Mouse (Mus musculus) subcutaneous adipose tissue, adult 2 months (tissue): Measurements from ENCODE around the gene Ugt1a6a. TPM values are rescaled to one million over a fixed set of nuclear protein-coding genes. Genes with fewer than 3 reads are reported as not detected.

ENCODE experiments used
- polyA plus RNA-seq: library from polyadenylated mRNA; depleted of rRNA; stranded (reverse); fragments of >200 nt; gene quantifications from 2 replicates; pipeline ENCODE4 v1.2.3, GENCODE M21; 2012; ENCODE audit warnings: low replicate concordance; rRNA removed

Ugt1a6a gene
- 44.0 and 172 TPM in 2 replicates for polyA plus RNA-seq

GRCm38 (mm10) chr1:88134457-88135011, at the start of gene Ugt1a6a:
Gene Ugt1a6a, plus strand, starts transcription at chr1:88134809.

DNA sequence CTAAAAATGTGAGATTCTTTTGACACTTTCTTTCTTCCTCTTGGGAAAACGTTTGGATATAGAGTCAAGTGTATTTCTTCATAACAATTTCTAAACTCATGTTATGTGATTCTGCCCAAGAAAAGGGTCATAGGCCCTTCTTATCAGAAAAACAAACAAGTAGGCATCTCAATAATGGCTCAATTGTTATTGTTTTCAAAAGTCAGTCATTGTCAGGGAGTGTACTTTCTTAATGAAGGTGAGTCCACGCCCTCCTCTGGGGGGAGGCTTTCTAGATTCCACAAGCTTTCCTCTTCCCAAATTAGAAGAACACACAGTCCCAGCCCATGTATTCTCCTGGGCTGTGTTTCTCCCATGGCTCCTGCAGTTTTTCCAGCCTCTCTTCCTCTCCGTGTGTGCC, 47.1 kb upstream of the Ugt1a6a start, which contains the start of gene Ugt1a8:
Gene Ugt1a8 (plus strand): TSS at position 301 of the 400 bp plus-strand sequence.

GRCm38 (mm10) chr1:88094941-88095492, 39.6 kb upstream of the Ugt1a6a start, which contains the start of gene Ugt1a7c:
Gene Ugt1a7c, plus strand, starts transcription at chr1:88095062.

DNA sequence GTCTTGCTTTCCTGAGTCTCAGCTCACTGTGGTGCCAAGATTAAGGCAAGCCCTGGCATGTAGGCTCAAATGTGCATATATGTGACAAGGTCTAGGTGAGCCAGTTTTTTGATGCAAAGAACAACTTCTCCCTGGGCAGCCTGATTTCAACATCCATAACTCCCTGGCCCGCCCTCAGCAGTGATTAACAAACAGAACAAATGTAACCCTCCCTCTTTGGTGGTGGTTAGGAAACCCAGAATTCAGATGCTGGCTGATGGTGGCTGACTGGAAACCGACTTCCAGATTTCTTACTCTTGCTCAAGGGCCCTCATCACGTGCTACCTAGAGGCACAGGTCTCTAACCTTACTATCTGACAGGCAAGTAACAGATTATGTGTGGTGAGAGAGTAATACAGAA, 31.6 kb upstream of the Ugt1a6a start, which contains the start of gene Ugt1a6b:
Gene Ugt1a6b (plus strand): TSS at position 234 of the 400 bp plus-strand sequence.

GRCm38 (mm10) chr1:88165711-88166110, 31.1 kb downstream of the Ugt1a6a start, which contains the start of gene Ugt1a5:
Gene Ugt1a5, plus strand, starts transcription at chr1:88166012.

GRCm38 (mm10) chr1:88200456-88200855, 65.8 kb downstream of the Ugt1a6a start, which contains the start of gene Ugt1a2:
Gene Ugt1a2, plus strand, starts transcription at chr1:88200601.

GRCm38 (mm10) chr1:88205294-88205922, 70.8 kb downstream of the Ugt1a6a start, which contains the start of gene Dnajb3:
Gene Dnajb3, minus strand, starts transcription at chr1:88205782.

DNA sequence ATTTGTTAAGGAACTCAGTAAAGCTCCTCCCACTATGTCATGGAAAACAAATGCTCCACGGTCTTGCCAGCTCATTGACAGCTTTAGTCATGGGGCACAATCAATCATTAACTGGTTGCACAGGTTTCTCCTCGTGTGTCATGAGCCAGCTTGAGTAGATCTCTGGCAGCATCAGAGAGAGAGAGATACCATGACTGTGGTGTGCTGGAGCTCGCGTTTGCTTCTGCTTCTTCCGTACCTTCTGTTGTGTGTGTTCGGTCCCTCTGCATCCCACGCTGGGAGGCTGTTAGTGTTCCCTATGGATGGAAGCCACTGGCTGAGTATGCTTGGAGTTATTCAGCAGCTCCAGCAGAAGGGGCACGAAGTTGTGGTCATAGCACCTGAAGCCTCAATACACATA, 77.2 kb downstream of the Ugt1a6a start, which contains the start of gene Ugt1a1:
Gene Ugt1a1 (plus strand): TSS at position 148 of the 400 bp plus-strand sequence.

GRCm38 (mm10) chr1:88226670-88227379, 92.2 kb downstream of the Ugt1a6a start, which contains the start of gene Mroh2a:
Gene Mroh2a, plus strand, starts transcription at chr1:88226986.

Other genes starting within 250 kb of the Ugt1a6a start
- gene Usp40, start 126.3 kb upstream of the Ugt1a6a start, polyA plus RNA-seq = 17.3 and 17.5 TPM in 2 replicates
- gene Ugt1a10, start 79.4 kb upstream of the Ugt1a6a start, polyA plus RNA-seq = 0.11 and 0.30 TPM in 2 replicates
- gene Ugt1a9, start 64.0 kb upstream of the Ugt1a6a start, polyA plus RNA-seq = 0.27 and 1.1 TPM in 2 replicates
- gene Ugt1a8, start 47.0 kb upstream of the Ugt1a6a start, polyA plus RNA-seq = 0.69 TPM in 1 of 2 replicates, not detected in the other
- 10.8 and 16.0 TPM in 2 replicates for gene Ugt1a7c, start 39.7 kb upstream of the Ugt1a6a start, polyA plus RNA-seq
- 26.5 and 159 TPM in 2 replicates for gene Ugt1a6b, start 31.6 kb upstream of the Ugt1a6a start, polyA plus RNA-seq
- 0.40 and 1.0 TPM in 2 replicates for gene Ugt1a5, start 31.2 kb downstream of the Ugt1a6a start, polyA plus RNA-seq
- 0.33 TPM in 1 of 2 replicates, not detected in the other for gene Ugt1a2, start 65.8 kb downstream of the Ugt1a6a start, polyA plus RNA-seq
- 2.8 TPM in 1 of 2 replicates, not detected in the other for gene Dnajb3, start 71.0 kb downstream of the Ugt1a6a start, polyA plus RNA-seq
- gene Ugt1a1, start 77.2 kb downstream of the Ugt1a6a start, polyA plus RNA-seq = 0.62 and 2.2 TPM in 2 replicates
- gene Mroh2a, start 92.2 kb downstream of the Ugt1a6a start, polyA plus RNA-seq = 0.16 and 0.62 TPM in 2 replicates
- 43.1 and 84.3 TPM in 2 replicates for gene Hjurp, start 142.8 kb downstream of the Ugt1a6a start, polyA plus RNA-seq
- gene Trpm8, start 142.9 kb downstream of the Ugt1a6a start, polyA plus RNA-seq = not detected in 2 replicates